Mouse (Mus musculus) lung, postnatal 0 days (tissue): ENCODE results near the gene Fam229a. TPM values are rescaled to one million over a fixed set of nuclear protein-coding genes. Genes with fewer than 3 reads are reported as not detected.
A peak's percentile ranks its signal among the peaks of the same experiment; 100 is the strongest.
"Not testable (repeated sequence)": the region's sequence is repeated elsewhere in the genome, so short reads cannot be mapped to it uniquely, and the experiment has no call there.

Experiments used
- ATAC-seq: fragments of 200-750 bp; cut with Nextera tagmentation; 2 replicates; pipeline ENCODE4 v1.8.0; 2017; ENCODE audit warnings: moderate library complexity
- DNase-seq: peaks from one replicate; pipeline ENCODE4 v3.0.0-alpha.2; 2016; ENCODE audit warnings: low spot score
- H3K27ac ChIP-seq: fragments of 300-500 bp; sonication (generic); 2 replicates; pipeline ENCODE4 v1.5.1; 2014; ENCODE audit warnings: antibody characterized with exemption, mild to moderate bottlenecking, low read length, mixed read lengths
- H3K27me3 ChIP-seq: fragments of 300-500 bp; sonication (generic); replicated peaks from 2 replicates; pipeline ENCODE4 v1.6.1; 2014; ENCODE audit warnings: low read length, mixed read lengths; ENCODE audit not compliant: insufficient read depth
- H3K36me3 ChIP-seq: fragments of 300-500 bp; sonication (generic); 2 replicates; pipeline ENCODE4 v1.6.1; 2014; ENCODE audit warnings: low read length, mixed read lengths; ENCODE audit not compliant: insufficient read depth
- H3K4me1 ChIP-seq: fragments of 300-500 bp; sonication (generic); 2 replicates; pipeline ENCODE4 v1.6.1; 2014; ENCODE audit warnings: antibody characterized with exemption, low read depth, low read length, mixed read lengths; ENCODE audit not compliant: insufficient read depth
- H3K4me2 ChIP-seq: fragments of 300-500 bp; sonication (generic); replicated peaks from 2 replicates; pipeline ENCODE4 v1.6.1; 2014; ENCODE audit warnings: low read depth, mild to moderate bottlenecking, low read length, moderate library complexity, mixed read lengths
- H3K4me3 ChIP-seq: fragments of 300-500 bp; sonication (generic); 2 replicates; pipeline ENCODE4 v1.5.1; 2014; ENCODE audit warnings: low read depth, low read length
- H3K9ac ChIP-seq: fragments of 300-500 bp; sonication (generic); replicated peaks from 2 replicates; pipeline ENCODE4 v1.6.1; 2014; ENCODE audit warnings: low read depth, mild to moderate bottlenecking
- H3K9me3 ChIP-seq: fragments of 300-500 bp; sonication (generic); 2 replicates; pipeline ENCODE4 v1.6.1; 2016; ENCODE audit warnings: low read length, mixed read lengths
- CTCF ChIP-seq: IDR thresholded peaks from 2 replicates; pipeline ENCODE4 v1.5.1; 2016; ENCODE audit warnings: antibody characterized with exemption, mild to moderate bottlenecking
- EP300 ChIP-seq: IDR thresholded peaks from 2 replicates; pipeline ENCODE4 v1.6.1; 2016; ENCODE audit warnings: antibody characterized with exemption, mild to moderate bottlenecking, control low read depth
- WGBS: fragments of 180-500 bp; shearing (Covaris S2); extraction: QIAGEN DNeasy Blood & Tissue Kit; methylation state at CpG from one replicate; pipeline ENCODE4 v1.1.7; 2014; 5-methylcytosine and 5-hydroxymethylcytosine counted together
- polyA plus RNA-seq: library from polyadenylated mRNA; unstranded; fragments of >200 nt; fragmentation: Nextera tagmentation; extraction: Ambion mirVana; gene quantifications from 2 replicates; pipeline ENCODE4 v1.2.1, GENCODE M21; 2015

Fam229a gene
- polyA plus RNA-seq, 1 experiment from 2014 or later: 2.5 TPM

GRCm38 (mm10) chr4:129451471-129452169 is 39.4 kb upstream of the Fam229a start:
- Histone ChIP-seq H3K9me3 (no peaks in the 10 kb centered on the region), H3K4me2 (no peak overlapping the region), H3K9ac (no peak overlapping the region), H3K4me1 (peaks cover 5% of the 10 kb centered on the region; the same call in 1 of the 2 replicates), H3K4me3 (no peak overlapping the region), H3K36me3 (no peaks in the 10 kb centered on the region), H3K27me3 (no peaks in the 10 kb centered on the region), H3K27ac (no peak overlapping the region)
- WGBS: 63% methylated on average over 15 of the region's 15 CpGs
- peak; percentile 63 for ATAC-seq
- DNase-seq: peak; percentile 62
- TF ChIP-seq EP300 (no peak), CTCF (0 out of 2 replicates have a peak, but pooled peaks have one; percentile 15)

- no peaks in the 10 kb centered on the region for H3K36me3 ChIP-seq
- no peak overlapping the region for H3K4me3 ChIP-seq
- H3K9ac ChIP-seq: no peak overlapping the region
- no peaks in the 10 kb centered on the region for H3K4me1 ChIP-seq
- no peaks in the 10 kb centered on the region for H3K9me3 ChIP-seq
- WGBS: 1% methylated on average over 5 of the region's 5 CpGs
- H3K27ac ChIP-seq: no peak overlapping the region
- H3K4me2 ChIP-seq: no peak overlapping the region
- TF ChIP-seq CTCF: peak; percentile 98
- TF ChIP-seq EP300: no peak
- peak; percentile 91 for DNase-seq
- H3K27me3 ChIP-seq: no peaks in the 10 kb centered on the region
- ATAC-seq: peak; percentile 82
Measured at GRCm38 (mm10) chr4:129455265-129455664, 35.7 kb upstream of the Fam229a start.

- H3K27me3 ChIP-seq: no peaks in the 10 kb centered on the region
- H3K27ac ChIP-seq: no peak overlapping the region
- H3K4me1 ChIP-seq: peaks cover 3% of the 10 kb centered on the region; the same call in 1 of the 2 replicates
- H3K9ac ChIP-seq: no peak overlapping the region
- no peak overlapping the region for H3K4me2 ChIP-seq
- no peak overlapping the region for H3K4me3 ChIP-seq
- DNase-seq (no peak), ATAC-seq (no peak)
- TF ChIP-seq CTCF (no peak), EP300 (no peak)
- H3K9me3 ChIP-seq: no peaks in the 10 kb centered on the region
- H3K36me3 ChIP-seq: no peaks in the 10 kb centered on the region
- WGBS: 56% methylated on average over 5 of the region's 5 CpGs
Measured at GRCm38 (mm10) chr4:129456126-129456525, 34.9 kb upstream of the Fam229a start.

- 66% methylated on average over 2 of the region's 2 CpGs for WGBS
- H3K9me3 ChIP-seq, H3K9ac ChIP-seq, H3K4me3 ChIP-seq, ATAC-seq, H3K4me2 ChIP-seq, DNase-seq, H3K36me3 ChIP-seq, H3K4me1 ChIP-seq, H3K27ac ChIP-seq, H3K27me3 ChIP-seq: not testable (repeated sequence)
Measured at GRCm38 (mm10) chr4:129457311-129457710, 33.7 kb upstream of the Fam229a start.

GRCm38 (mm10) chr4:129459726-129460125 is 31.3 kb upstream of the Fam229a start:
- no peak overlapping the region for H3K4me3 ChIP-seq
- no peak for DNase-seq
- no peaks in the 10 kb centered on the region for H3K27me3 ChIP-seq
- H3K9me3 ChIP-seq: no peaks in the 10 kb centered on the region
- TF ChIP-seq CTCF: no peak
- TF ChIP-seq EP300: no peak
- peaks cover 3% of the 10 kb centered on the region; the same call in 1 of the 2 replicates for H3K4me1 ChIP-seq
- no peak overlapping the region for H3K27ac ChIP-seq
- H3K4me2 ChIP-seq: no peak overlapping the region
- WGBS: 87% methylated on average over 3 of the region's 3 CpGs
- peaks cover 8% of the 10 kb centered on the region; the same call in 1 of the 2 replicates for H3K36me3 ChIP-seq
- no peak overlapping the region for H3K9ac ChIP-seq
- no peak for ATAC-seq

- Histone ChIP-seq H3K9ac (no peak overlapping the region), H3K4me1 (peaks cover 3% of the 10 kb centered on the region; the same call in 1 of the 2 replicates), H3K4me3 (peak overlapping the region; percentile 88), H3K27me3 (no peaks in the 10 kb centered on the region), H3K9me3 (no peaks in the 10 kb centered on the region), H3K27ac (peak overlapping the region; percentile 79), H3K36me3 (peaks cover 18% of the 10 kb centered on the region), H3K4me2 (peak overlapping the region; percentile 61)
- DNase-seq (peak; percentile 25), ATAC-seq (no peak)
- TF ChIP-seq CTCF (no peak), EP300 (no peak)
- WGBS: 0% methylated on average over 4 of the region's 4 CpGs
Measured at GRCm38 (mm10) chr4:129460827-129461182, 30.2 kb upstream of the Fam229a start.
